Mouse (Mus musculus) gastrocnemius, postnatal 4 days (tissue): ENCODE measurements at regions not wholly inside any gene's neighbourhood (a gene's known extent, or its start where the extent isn't known, plus 50 kb on each side); places are given as distances from the start of the nearest gene placed in this dataset.

Experiments used
- DNase-seq, 2 experiments: peaks; one replicate each; pipeline ENCODE4 v3.0.0; 2021 to 2022; ENCODE audit warnings: low spot score in 2 of 2, mixed read lengths in 2 of 2

DNA sequence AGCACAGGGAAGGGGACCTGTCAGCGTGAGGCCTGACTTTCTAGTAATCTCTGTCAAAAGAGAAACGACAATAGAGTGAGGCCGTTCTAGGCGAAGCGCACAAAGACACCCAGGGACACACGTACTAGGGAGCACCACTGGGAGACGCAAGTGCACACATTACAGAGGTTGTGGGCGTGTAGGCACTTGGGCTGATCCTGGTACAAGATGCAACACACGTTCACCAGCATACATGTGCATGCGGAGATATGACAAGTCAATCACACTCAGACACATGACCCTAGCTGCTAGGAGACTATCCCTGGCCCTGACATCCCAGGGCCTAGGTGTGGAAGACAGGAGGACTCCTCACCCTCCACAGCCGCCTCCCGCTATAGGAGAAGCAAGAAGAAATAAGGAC, 327.4 kb upstream of the Dio3 start:
- DNase-seq, result no peak

DNA sequence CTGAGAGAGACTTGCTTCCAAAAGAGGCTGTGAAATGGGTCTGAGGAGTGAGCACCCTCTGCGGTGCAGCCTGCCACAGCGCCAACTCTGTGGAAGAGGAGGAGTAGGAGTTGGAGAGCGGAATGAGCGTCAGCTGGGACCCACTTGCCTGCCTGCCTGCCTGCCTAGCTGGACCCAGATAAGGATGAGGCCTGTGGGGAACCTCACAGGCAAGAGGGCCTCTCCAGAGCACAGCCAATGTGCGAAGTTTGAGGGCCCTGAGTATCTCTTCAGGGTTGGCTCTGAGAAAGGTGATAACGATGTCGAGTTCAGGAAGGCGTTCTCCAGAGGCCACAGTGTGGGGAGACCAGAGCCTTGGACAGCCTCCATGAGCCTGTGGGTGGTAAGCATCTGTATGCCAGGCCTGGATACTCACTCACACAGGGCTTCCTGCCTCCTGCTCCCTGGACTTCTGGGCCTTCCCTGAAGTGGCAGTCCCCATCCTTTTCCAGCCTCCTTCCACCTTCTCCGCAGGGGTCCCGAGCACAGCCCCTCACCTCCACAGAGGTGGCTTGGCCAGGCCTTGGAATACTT, 326.9 kb upstream of the Dio3 start:
- DNase-seq, result no peak

DNA sequence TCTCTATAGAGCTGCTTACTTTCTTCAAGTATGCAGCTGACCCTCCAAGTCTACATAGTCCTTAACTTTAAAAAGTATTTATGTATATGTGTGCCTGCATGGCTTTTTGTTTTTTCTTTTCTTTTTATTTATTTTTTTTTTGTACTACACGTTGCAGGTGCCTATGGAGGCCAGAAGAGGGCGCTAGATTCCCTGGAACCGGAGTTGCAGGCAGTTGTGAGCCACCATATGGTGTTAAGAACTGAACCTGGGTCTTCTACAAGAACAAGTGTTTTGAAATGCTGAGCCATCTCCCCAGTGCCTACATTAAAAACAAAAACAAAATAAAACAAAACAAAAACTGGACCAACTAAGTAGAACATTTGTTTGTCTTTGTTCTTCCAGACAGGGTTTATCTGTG, 325.9 kb upstream of the Dio3 start:
- DNase-seq, result no peak

DNA sequence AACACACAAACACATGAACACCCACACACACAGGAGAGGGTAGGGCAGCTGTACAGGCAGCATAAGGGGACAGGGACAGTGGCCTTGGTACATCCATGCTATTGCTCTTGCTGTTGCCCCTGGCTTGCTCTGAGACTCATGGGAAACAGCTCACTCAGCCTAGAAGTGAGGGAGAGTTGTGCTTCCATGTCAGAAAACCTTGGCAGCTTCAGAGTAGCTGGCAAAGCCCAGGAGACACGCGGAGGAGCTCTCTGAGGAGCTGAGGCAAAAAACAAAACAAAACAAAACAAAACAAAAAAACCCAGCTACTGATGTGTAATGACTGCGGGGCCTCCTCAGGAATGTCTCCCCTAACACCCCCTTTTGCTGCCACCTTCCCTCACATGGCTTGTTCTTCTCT, 321.6 kb upstream of the Dio3 start:
- no peak for DNase-seq

GRCm38 (mm10) chr12:109958357-109959085, 320.3 kb upstream of the Dio3 start:
- DNase-seq, result peak; percentile 64 to 72

GRCm38 (mm10) chr12:109966776-109967175, 312.1 kb upstream of the Dio3 start:
- no peak for DNase-seq

- DNase-seq, result no peak
Measured at GRCm38 (mm10) chr12:109968303-109968702, 310.6 kb upstream of the Dio3 start.

DNA sequence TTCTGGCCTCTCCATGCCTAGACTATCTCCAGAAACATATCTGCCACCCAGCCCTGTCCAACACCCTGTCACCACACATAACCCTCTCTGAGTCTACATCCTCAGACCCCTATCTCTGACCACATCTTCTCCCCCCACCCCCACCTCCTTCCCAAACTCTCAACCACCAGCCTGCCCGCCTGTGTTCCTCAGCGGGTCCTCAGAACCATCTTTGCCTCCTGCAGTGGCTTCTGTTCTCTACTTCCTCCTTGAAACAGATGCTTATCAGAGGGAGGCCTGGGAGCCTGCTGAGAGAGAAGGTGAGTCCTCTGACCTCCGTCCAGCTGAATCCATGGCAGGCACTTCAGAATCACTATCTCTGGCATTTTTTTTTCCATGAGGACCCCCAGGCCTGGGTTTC, 307.4 kb upstream of the Dio3 start:
- DNase-seq, result no peak

DNA sequence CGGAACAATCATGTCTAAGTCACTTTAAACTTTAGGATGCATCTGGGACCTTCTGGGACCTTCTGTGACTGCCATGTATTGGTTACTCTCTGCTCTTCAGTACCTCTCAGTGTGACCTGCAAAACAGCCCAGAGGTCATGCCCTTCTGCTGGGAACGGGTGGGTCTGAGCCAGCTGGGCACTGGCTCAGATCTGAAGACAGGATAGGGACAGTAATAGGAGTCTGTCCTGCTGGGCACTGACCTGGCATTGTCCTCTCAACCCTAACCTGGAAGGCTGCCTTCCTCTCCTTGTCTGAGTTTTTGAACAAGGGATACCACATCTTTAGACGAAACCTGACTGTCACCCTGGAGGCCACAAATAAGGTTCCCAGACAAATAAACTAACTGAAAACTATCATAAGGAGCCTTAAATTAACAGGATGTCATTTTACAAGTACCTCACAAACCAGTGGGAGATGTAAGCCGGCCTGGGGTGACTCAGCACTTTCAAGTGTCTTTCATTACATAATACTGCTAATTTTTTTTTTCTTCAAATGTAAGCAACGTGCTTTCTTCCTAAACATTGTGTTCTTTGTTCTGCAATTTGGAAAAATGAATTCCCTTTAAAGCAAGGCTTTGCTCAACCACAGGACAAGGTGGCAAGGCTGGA, 306.4 kb upstream of the Dio3 start:
- DNase-seq, result no peak

DNA sequence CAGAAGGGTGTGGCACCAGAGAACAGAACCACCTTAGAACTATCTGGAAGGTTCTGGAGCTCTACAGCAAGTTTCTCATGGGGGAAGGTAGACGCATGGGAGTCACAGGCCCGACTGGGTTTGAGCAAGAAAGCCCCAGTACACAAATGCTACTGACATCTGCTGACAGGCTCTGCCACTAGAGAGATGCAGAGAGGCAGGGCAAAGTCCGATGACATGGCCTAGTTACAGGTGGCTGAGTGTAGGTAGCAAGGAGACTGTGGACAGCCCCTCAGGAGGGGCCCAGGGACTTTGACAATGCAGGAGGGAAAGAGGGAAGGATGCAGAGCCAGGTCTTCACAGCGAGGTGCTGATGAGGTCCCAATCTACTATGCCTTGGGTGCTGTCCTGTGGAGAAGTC, 305.3 kb upstream of the Dio3 start:
- DNase-seq, result no peak

DNA sequence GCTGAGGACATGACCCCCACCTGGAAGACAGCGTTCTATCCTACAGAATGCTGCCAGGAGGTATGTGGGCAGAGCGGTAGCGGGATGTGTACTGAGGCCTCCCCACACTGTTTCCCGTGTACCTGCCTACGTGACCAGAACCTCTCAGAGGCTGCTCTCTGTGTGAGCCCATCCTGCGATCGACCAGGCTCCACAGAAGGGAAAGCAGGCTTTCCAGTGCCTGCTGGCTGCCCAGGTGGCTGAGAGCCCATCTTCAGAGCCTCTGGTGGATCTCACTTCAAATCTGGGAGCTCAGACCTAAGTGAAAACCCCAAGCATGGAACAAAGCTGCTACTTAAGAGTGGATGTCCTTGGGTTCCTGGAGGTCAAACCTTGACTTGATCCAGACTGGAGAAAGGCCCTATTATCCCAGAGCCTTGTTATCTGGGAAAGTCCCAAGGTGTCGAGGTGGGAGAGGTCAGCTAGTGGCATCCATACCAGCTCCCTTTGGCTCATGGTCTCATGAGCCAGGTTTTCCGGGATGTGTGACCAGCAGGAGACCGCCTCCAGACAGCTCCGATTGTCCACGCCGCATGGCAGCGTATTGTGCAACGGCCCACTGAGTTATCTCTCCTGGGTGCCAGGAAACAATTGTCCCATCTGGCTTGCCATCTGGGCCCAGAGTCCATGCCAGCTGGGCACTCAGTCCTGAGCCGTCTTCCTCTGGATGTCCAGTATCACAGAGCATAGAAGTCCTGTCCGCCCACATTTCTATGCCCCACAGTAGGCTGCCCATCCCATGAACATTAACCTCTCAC, 303.5 kb upstream of the Dio3 start:
- no peak for DNase-seq

GRCm38 (mm10) chr12:109984651-109985050, 294.2 kb upstream of the Dio3 start:
- no peak for DNase-seq

DNA sequence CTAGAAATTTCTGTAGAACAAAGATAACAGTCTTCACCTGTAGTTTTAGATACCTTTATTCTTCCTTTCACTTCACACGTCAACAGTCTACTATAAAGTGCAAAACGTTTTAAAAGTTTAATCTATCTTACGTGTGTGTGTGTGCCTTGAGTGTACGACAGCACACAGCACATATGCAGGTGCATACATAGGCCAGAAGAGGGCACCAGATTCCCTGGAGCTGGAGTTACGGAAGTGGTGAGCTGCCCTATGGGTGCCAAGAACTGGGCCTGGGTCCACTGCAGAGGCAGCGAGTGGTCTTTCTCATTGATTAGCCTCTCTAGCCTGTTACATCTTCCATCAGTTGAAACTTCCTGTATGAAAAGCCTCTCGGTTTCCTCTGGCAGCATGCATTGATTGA, 285.5 kb upstream of the Dio3 start:
- DNase-seq, result no peak

DNA sequence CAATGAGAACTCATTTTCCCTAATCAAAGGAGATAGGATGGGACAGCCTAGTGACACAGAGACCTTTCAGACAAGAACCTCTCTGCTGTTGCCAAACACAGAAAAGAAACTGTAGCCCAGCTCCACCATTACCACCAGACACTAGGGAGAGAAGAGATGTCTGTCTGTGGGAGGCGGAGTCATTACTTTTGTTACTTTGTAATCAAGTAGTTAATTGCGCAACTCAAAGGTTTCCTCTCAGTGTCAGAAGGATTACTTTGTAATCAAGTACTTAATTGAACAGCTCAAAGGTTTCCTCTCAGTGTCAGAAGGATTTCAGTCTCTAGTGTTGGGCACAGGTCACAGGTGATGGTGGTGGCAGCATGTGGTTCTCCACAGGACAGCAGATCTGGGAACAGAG, 276.2 kb upstream of the Dio3 start:
- DNase-seq, result no peak

- DNase-seq, result no peak
Measured at GRCm38 (mm10) chr12:110009136-110009535, 269.7 kb upstream of the Dio3 start.

DNA sequence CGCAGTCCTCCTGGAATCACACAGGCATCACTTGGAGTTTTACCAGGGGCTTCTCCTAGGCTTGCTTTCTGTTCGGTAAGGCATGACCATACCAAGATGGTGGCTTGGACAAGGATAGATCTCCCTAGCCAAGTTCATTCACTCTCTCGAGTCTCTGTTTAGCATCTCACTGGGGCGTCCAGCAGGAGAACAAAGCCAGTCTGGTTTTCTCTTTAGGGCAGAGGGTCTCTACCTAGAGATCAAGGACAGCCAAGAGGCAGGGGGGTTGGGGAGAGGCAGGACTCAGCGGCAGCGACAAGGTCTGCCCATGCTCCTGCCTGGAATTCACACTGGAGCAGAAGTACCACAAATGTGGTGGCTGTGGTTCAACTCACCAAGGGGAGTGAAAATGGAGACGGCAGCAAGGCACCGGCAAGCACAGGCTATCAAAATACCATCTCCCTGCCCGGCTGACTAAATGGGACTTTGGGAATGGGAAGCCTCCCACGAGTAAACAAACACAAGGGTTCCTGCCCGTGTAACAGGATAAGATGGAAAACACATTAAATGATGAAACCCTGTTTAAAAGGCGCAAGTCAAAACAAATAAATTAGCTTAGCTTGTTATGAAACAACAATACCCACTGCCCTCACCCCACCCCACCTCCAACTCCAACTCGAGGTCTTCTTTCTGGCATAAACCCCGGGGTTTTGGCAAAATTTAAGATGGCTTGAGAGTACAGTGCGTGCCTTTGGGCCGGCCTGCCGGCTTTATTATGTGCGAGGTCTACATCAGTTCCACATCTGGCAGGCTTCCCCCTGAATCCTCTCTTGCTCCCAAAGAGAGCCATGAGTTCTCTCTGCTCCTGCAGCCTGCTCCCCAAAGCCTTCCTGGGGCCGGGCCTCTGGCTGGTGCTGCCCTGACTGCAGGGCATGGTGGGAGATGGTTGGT, 258.1 kb upstream of the Dio3 start:
- no peak for DNase-seq

DNA sequence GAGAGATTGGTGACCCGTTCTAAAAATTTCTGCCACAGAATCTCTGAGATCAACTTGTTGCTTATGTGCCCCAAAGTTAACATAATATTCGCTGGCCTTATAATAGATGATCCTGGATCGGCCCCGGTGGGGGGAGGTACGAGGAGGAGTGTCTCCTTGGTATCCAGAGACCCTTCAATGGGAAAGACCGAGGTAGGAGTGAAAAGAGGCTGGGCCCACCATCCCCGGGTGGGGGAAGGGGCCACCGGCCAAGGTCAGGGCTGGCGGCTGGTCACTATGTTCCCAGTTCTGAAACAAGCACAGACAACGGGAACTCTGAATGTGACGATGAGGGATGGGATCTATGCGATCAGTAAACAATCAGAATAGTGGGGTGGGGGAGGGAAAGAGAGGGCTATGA, 257.2 kb upstream of the Dio3 start:
- no peak for DNase-seq

GRCm38 (mm10) chr12:110022631-110023030, 256.2 kb upstream of the Dio3 start:
- no peak for DNase-seq

GRCm38 (mm10) chr12:110023192-110024101, 255.4 kb upstream of the Dio3 start:
- no peak for DNase-seq

DNA sequence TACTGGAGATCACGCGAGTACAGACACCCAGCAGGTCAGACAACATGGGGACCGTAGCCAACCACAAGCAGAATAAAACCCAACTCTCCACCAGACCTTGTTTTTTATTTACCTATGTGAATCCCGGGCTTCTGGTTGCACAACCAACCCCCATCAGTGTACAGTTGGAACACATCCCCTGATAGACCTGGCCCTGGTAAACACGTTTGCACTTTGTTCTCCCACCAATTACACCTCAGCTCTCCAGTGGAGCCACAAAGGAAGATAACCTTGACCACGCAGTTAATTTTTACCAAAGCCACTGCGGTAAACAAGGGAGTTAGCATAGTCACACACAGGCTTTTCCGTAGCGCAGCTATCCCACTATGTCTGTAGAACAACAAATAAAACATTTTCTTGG, 254.6 kb upstream of the Dio3 start:
- no peak for DNase-seq
